Mouse (Mus musculus) ES-E14 (cell line): ENCODE measurements at regions not wholly inside any gene's neighbourhood (a gene's known extent, or its start where the extent isn't known, plus 50 kb on each side); places are given as distances from the start of the nearest gene placed in this dataset.

Experiments used
- DNase-seq: peaks from one replicate; pipeline ENCODE4 v3.0.0-alpha.2; 2013; ENCODE audit warnings: low read depth, low spot score
- H3K27ac ChIP-seq: 2 replicates; pipeline ENCODE4 v1.5.1; 2012; ENCODE audit warnings: low read depth, mild to moderate bottlenecking, low read length, moderate library complexity, mixed read lengths; ENCODE audit not compliant: poor library complexity, insufficient read depth, severe bottlenecking
- H3K36me3 ChIP-seq: 2 replicates; pipeline ENCODE4 v1.6.1; 2012; ENCODE audit warnings: mild to moderate bottlenecking, low read length, moderate library complexity, mixed read lengths; ENCODE audit not compliant: control insufficient read depth, poor library complexity, insufficient read depth, severe bottlenecking
- H3K4me1 ChIP-seq, 2 experiments: fragments of 150-350 bp in 1 of 2; sonication (generic) in 1 of 2; 2 replicates each; pipeline ENCODE4 v1.6.1; 2012; ENCODE audit warnings: low read length in 2 of 2, mild to moderate bottlenecking in 1 of 2, mixed read lengths in 1 of 2; ENCODE audit not compliant: control insufficient read depth in 2 of 2, insufficient read depth in 2 of 2, poor library complexity in 1 of 2
- H3K4me3 ChIP-seq, 2 experiments: fragments of 150-350 bp in 1 of 2; sonication (generic) in 1 of 2; 2 replicates each; pipeline ENCODE4 v1.5.1; 2012; ENCODE audit warnings: low read length in 2 of 2, low read depth in 1 of 2, mild to moderate bottlenecking in 1 of 2, mixed read lengths in 1 of 2; ENCODE audit not compliant: insufficient read depth in 1 of 2, poor library complexity in 1 of 2, severe bottlenecking in 1 of 2
- H3K9ac ChIP-seq: 2 replicates; pipeline ENCODE4 v1.6.1; 2012; ENCODE audit warnings: low read depth, mild to moderate bottlenecking, low read length, mixed read lengths; ENCODE audit not compliant: poor library complexity, insufficient read depth, severe bottlenecking
- H3K9me3 ChIP-seq: fragments of 150-350 bp; sonication (generic); 2 replicates; pipeline ENCODE4 v1.6.1; 2012; ENCODE audit warnings: low read depth, mild to moderate bottlenecking, low read length; ENCODE audit not compliant: control insufficient read depth, insufficient read depth
- CHD2 ChIP-seq: IDR thresholded peaks from 2 replicates; pipeline ENCODE4 v1.6.1; 2014; ENCODE audit warnings: mild to moderate bottlenecking, low read depth, low read length, inconsistent platforms
- HCFC1 ChIP-seq: IDR thresholded peaks from 2 replicates; pipeline ENCODE4 v1.6.1; 2012; ENCODE audit warnings: low read length, inconsistent platforms, borderline replicate concordance; ENCODE audit not compliant: insufficient read depth
- MAFK ChIP-seq: IDR thresholded peaks from 2 replicates; pipeline ENCODE4 v1.6.1; 2014; ENCODE audit warnings: mild to moderate bottlenecking, low read depth, low read length, inconsistent platforms; ENCODE audit not compliant: insufficient read depth
- ZC3H11A ChIP-seq: IDR thresholded peaks from 2 replicates; pipeline ENCODE4 v1.6.1; 2012; ENCODE audit warnings: low read depth, mild to moderate bottlenecking, inconsistent platforms, low read length, borderline replicate concordance
- ZNF384 ChIP-seq: IDR thresholded peaks from 2 replicates; pipeline ENCODE4 v1.6.1; 2012; ENCODE audit warnings: low read depth, low read length, inconsistent platforms
- in situ Hi-C, 2 experiments: fragments of 600-800 bp; cut with MboI; formaldehyde crosslinking; loops; one replicate each; pipeline ENCODE4 v1.15.1; 2025; ENCODE audit warnings: low sequenced_read_pairs in 2 of 2, inconsistent platforms in 1 of 2; ENCODE audit not compliant: unreplicated experiment in 2 of 2

- Histone ChIP-seq H3K9ac (no peak overlapping the region), H3K4me3 (no peak overlapping the region), H3K4me1 (no peaks in the 10 kb centered on the region), H3K9me3 (no peaks in the 10 kb centered on the region), H3K27ac (no peak overlapping the region), H3K36me3 (no peaks in the 10 kb centered on the region)
- DNase-seq, result no peak
- TF ChIP-seq MAFK (no peak), CHD2 (no peak), HCFC1 (no peak), ZC3H11A (no peak), ZNF384 (no peak)
- in situ Hi-C loops, result no loop called here
These were observed 71.2 kb downstream of the Rbm11 start for GRCm38 (mm10) chr16:75663871-75664270.

GRCm38 (mm10) chr16:75667589-75667988 is 74.9 kb downstream of the Rbm11 start:
- no peak for TF ChIP-seq ZC3H11A
- no peak for TF ChIP-seq ZNF384
- TF ChIP-seq CHD2, result no peak
- no peak for TF ChIP-seq MAFK
- no peak for TF ChIP-seq HCFC1
- in situ Hi-C loops, result no loop called here

GRCm38 (mm10) chr16:75672112-75672511 is 79.5 kb downstream of the Rbm11 start:
- DNase-seq, result no peak
- no peak overlapping the region for H3K4me3 ChIP-seq
- no peaks in the 10 kb centered on the region for H3K4me1 ChIP-seq
- H3K9me3 ChIP-seq, result no peaks in the 10 kb centered on the region
- no peak overlapping the region for H3K9ac ChIP-seq
- in situ Hi-C loops, result no loop called here
- no peak overlapping the region for H3K27ac ChIP-seq
- no peaks in the 10 kb centered on the region for H3K36me3 ChIP-seq
- TF ChIP-seq HCFC1 (no peak), MAFK (no peak), CHD2 (no peak), ZNF384 (no peak), ZC3H11A (no peak)

More at GRCm38 (mm10) chr16:75667589-75667988, 74.9 kb downstream of the Rbm11 start:
- no peaks in the 10 kb centered on the region for H3K9me3 ChIP-seq
- no peak overlapping the region for H3K4me3 ChIP-seq
- H3K27ac ChIP-seq, result no peak overlapping the region
- no peaks in the 10 kb centered on the region for H3K4me1 ChIP-seq
- H3K9ac ChIP-seq, result no peak overlapping the region
- no peak for DNase-seq
- H3K36me3 ChIP-seq, result no peaks in the 10 kb centered on the region

DNA sequence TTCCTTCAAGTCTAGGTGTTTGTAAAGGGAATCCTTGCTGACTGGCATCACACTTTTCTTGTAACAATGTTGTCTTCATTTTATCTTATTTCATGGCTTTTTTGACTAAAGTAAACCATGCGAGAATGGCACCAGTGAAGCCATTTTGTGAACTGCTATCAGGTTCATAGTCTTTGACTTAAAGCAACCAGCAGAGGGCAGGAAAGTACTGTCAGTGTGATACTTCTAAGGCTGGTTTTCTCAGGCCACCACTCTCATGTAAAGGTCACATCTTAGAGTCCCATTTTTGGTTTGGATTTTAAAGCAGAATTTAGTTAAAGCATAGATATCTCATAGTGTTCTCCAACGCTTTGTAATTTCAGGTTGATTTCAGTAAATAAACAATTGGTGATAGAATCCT is 83.2 kb downstream of the Rbm11 start:
- in situ Hi-C loops, result loop anchor here in 1 of 2 experiments (25.0 kb wide), 1 partner anchor 1236 kb away; no protein-coding TSS in a partner anchor
- Histone ChIP-seq H3K9ac (no peak overlapping the region), H3K36me3 (no peaks in the 10 kb centered on the region), H3K9me3 (no peaks in the 10 kb centered on the region), H3K27ac (no peak overlapping the region), H3K4me3 (no peak overlapping the region), H3K4me1 (no peaks in the 10 kb centered on the region)
- peak; percentile 45 for DNase-seq
- TF ChIP-seq ZC3H11A, result peak; percentile 81; the same call in 1 of the 2 replicates
- TF ChIP-seq ZNF384, result no peak

DNA sequence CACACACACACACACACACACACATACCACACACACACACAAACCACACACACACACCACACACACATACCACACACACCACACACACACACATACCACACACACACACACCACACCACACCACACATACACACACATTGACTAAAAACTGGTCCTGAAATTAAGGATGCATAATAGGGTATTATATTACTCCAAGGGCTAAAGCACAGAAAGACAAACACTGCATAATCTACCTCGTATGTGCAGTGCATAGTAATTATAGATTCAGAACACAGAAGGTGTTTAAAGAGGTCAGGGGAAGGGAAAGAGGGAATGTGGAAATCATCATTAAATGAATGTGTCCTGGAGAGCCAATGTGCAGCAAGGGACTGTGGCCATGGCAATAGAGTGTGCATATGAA is 84.5 kb downstream of the Rbm11 start:
- no peaks in the 10 kb centered on the region for H3K9me3 ChIP-seq
- H3K4me3 ChIP-seq, result no peak overlapping the region
- DNase-seq, result no peak
- H3K4me1 ChIP-seq, result no peaks in the 10 kb centered on the region
- TF ChIP-seq ZC3H11A, result no peak
- no peak for TF ChIP-seq HCFC1
- no peak for TF ChIP-seq MAFK
- TF ChIP-seq CHD2, result no peak
- no peak for TF ChIP-seq ZNF384
- H3K9ac ChIP-seq, result no peak overlapping the region
- in situ Hi-C loops, result loop anchor here in 1 of 2 experiments (25.0 kb wide), 1 partner anchor 1235 kb away; no protein-coding TSS in a partner anchor
- H3K36me3 ChIP-seq, result no peaks in the 10 kb centered on the region
- no peak overlapping the region for H3K27ac ChIP-seq
